Mouse (Mus musculus): ENCODE results near the gene Zfp513.

Zfp513 gene

DNA sequence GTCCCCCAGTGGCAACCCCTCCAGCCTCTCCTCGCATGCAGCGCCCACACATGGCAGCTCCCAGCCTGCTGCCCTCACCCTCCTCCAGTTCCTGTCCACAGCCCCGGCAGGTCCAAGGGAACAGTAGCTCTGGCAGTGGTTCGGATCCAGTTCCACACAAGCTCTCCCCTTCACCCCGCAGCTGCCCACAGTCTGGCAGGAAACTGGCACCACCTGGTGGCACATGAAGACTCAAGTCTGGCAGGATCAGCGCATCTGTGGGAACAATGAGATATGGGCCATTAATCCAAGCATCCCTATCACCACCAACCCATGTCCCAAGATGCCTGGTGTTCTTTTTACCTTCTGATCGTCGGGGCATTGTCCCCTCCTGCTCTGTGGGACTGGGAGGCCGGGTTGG, 2.2 kb downstream of the Zfp513 start:
- no peak for DNase-seq (ENCODE audit: low read depth)

DNA sequence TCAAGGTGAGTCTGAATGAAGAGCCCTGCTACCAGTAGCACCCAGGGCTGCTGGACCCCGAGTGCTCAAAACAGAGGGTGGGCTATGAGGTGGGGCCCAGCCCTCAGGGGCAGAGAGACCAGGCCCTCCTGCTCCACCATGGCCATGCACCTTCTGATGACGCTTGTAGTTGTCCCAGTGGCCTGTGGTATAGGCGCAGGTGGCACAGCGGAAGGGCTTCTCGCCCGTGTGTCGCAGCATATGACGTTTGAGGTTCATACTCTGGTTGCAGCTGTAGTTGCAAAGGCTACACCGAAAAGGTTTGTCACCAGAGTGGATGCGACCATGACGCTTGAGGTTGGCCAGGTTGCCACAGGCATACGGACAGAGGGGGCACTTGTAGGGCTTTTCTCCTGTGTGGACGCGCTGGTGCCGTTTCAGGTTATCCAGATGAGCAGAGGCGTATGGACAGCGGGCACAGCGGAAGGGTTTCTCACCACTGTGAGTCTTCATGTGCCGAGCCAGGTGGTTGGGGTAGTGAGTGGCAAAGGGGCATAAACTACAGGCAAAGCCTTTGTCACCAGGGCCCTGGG, 2.7 kb downstream of the Zfp513 start:
- no peak for DNase-seq (ENCODE audit: low read depth)

DNA sequence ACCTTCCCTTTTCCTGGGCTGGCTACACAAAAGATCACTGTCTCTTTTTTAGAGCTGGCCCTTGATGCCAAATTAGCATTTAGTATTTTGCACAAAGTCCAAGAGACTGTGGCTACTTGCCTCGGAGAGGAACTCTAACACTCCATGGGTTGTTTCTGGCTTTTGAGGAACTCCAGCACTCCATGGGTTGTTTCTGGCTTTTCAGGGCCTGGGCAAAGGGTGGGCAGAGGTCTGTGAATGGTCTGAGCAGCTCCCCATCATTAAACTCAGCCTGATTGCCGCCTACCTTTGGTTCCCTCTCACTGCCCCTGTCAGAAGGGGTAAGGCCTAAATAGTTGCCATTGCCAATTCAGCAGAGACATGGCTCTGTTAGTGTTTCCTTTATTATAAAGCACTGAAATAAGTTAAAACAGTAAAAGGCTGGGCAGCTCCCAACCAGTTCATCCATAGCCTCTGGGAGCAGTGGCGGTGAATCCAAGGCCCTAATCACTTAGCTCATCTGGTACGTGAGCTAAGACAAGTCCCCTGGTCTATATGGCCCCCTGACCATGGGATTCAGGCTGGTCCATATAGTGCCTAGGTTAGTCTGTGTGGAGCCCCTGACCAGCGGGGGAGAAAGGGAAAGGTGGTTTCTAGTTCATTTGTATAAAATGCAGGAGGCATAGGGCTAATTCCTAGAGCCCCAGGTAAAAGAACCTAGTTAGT, 3.3 kb downstream of the Zfp513 start:
- DNase-seq (ENCODE audit: low read depth) = no peak

DNA sequence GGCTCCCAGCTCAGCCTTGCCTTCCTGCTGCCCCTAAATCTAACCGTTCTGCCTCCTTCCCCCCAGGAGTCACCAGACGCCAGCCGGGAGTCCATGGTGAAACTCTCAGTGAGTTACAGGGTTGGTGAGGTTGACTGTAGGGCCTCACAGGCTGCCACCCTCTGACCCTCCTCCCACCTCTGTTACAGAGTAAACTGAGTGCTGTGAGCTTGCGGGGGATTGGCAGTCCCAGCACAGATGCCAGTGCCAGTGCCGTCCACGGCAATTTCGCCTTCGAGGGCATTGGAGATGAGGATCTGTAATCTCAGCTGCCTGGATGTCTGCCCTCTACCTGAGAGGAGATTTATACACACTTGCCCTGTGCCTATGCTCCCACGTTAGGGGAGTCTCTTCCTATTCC, 3.9 kb downstream of the Zfp513 start:
- no peak for DNase-seq (ENCODE audit: low read depth)

DNA sequence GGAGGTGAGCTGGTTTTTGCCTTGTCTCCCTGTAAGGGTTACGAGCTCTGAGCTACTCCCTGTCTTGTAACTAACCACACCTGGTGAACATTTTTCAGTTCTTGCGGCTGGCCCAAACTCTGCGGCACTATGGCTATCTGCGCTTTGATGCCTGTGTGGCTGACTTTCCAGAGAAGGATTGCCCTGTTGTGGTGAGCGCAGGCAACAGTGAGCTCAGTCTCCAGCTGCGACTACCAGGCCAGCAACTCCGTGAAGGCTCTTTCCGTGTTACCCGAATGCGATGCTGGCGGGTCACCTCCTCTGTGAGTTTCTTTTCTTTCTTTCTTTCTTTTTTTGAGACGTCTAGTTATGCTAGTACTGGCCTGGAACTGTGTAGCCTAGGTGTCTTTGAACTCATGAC, 5.0 kb downstream of the Zfp513 start:
- DNase-seq (ENCODE audit: low read depth) = no peak

DNA sequence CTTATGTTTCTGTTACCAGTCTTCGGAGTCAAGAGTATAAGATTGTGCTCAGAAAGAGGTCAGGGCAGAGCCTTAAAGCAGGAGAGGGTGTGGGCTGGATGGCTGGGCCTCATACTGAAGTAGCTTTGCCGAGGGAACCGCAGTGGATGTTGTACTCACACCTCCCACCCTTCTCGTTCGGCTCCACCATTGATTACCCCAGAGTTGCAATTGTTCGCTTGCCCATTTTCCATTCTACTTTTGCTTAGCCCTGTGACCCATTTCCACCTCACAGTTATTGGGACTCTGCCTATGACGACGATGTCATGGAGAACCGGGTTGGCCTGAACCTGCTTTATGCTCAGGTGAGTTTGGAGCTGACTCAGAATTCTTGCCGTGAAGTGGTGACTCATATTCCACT, 5.9 kb downstream of the Zfp513 start:
- DNase-seq (ENCODE audit: low read depth) = no peak

DNA sequence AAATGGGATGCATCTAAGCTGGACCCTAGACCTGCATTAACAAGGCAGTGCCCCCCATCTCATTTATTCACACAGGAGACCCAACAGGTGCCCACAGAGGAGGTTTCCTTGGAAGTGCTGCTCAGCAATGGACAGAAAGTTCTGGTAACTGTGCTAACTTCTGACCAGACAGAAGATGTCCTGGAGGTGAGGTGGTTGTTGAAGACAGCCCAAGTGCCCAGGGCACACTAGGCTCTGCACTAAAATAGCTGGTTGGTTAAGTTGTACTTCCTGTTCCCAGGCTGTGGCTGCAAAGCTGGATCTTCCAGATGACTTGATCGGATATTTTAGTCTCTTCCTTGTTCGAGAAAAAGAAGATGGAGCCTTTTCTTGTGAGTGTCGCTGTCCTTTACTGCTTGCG, 6.4 kb downstream of the Zfp513 start:
- no peak for DNase-seq (ENCODE audit: low read depth)

- no peak for DNase-seq (ENCODE audit: low read depth)
Observed at GRCm38 (mm10) chr5:31194486-31195485, 7.3 kb downstream of the Zfp513 start.

- DNase-seq (ENCODE audit: low read depth) = no peak
Observed at GRCm38 (mm10) chr5:31193631-31194281, 8.3 kb downstream of the Zfp513 start.

DNA sequence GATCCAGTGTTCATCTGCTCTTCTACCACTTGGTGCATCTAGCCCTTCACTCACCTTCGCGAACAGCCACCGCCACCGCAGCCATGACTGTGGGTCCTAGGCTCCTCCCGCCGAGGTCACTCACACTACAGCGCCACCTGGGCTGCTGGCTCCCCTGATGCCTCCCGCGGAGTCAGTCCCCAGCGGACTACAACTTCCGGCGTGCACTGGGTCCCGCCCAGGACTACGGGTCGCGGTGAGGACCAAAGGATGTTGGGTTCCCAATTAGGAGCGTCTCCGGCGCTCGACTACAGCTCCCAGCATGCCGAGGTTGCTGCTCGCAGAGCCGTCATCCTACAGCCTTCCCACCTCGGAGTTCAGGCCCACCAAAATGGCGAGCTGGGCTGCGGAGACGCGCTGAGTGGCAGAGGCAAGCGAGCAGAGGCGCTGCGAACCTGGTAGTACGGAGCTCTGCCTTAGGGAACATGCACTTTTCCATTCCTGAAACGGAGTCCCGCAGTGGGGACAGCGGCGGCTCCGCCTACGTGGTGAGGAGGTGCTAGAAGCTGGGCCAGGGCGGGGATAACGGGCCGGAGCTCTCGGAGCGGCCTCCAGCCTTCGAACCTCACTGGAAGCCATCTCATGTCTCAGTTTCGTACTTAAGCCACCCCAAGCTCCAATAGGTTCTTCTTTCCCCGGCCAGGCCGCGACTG, 9.0 kb downstream of the Zfp513 start, which contains the start of the genes Snx17 and Eif2b4:
Gene Snx17 (plus strand): TSS at position 289 of the 692 bp plus-strand sequence.
Gene Eif2b4 (minus strand): TSS at position 492 of the 692 bp plus-strand sequence.
- peak; percentile 99 for DNase-seq (ENCODE audit: low read depth)

DNA sequence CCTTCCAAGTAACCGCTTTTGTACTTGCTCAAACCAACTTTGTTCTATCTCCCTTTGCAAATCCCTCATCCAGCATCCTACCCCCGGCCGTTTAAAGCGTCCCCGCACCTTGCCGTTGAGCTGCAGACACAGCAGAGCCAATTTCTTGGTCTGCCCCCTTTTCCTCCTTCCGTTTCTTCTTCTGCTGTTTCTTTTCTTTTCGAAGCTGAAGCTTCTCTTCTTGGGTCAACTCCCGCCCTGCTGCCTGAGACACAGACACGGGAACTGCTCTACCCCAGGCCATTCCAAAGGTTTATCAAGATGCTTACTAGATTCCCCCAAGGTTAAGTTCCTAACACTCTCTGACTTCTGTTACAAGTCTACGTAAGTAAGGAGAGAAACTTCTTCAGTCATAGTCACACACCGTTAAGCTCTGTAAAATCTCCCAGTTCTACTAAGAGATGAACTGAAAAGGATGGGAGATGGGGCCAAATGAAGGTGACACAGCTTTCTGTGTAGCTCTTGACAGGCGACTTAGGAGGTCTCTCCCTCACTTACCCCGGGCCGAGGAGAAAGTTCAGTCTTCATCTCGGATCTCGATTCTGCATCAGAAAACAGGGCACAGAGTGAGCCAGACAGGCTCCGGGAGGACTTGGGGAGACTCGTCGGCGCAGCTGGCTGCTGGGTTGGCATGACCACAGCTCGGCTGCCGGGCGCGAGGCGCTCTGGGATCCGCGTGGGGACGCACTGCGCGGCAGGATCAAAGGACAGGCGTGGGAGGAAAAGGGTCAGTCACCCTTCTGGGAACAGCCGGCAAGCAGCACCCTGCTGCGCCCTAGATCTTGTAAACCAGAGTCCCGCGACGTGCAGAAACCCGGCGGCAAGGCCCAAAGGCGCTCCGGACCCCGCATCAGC, 9.8 kb downstream of the Zfp513 start:
- no peak for DNase-seq (ENCODE audit: low read depth)

- DNase-seq (ENCODE audit: low read depth) = no peak
Observed at GRCm38 (mm10) chr5:31190201-31190600, 11.9 kb downstream of the Zfp513 start.

- DNase-seq (ENCODE audit: low read depth) = no peak
Observed at GRCm38 (mm10) chr5:31188223-31188840, 13.8 kb downstream of the Zfp513 start.

GRCm38 (mm10) chr5:31183678-31184077, 18.4 kb downstream of the Zfp513 start:
- DNase-seq (ENCODE audit: low read depth) = peak; percentile 63

DNA sequence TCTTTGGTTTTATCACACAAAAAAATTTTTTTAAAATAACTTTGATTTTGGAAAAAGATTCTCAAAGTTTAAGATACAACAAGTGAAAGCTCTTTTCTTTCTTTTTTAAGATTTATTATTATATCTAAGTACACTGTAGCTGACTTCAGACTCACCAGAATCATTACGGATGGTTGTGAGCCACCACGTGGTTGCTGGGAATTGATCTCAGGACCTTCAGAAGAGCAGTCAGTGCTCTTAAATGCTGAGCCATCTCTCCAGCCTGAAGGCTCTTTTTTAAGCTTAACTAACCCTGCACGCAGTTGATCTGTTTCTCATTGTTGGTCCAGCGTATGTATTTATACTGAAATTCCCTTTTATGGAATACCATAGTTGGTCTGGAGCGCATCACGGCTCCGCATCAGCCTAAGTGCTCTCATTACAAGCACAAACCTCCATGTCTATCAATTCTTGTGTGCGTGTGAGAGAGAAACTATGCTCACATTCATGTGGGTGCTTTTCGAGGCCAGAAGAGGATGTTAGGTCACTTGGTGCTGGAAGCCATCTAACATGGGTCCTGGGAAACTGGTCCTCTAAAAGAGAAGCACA, 20.8 kb downstream of the Zfp513 start:
- no peak for DNase-seq (ENCODE audit: low read depth)

GRCm38 (mm10) chr5:31179766-31180630, 22.1 kb downstream of the Zfp513 start, which contains the start of the genes Gm29609 and Gtf3c2:
Gm29609 (minus strand) TSS chr5:31179911.
Gtf3c2 (minus strand) TSS chr5:31180144.
- peak; percentile 92 for DNase-seq (ENCODE audit: low read depth)

DNA sequence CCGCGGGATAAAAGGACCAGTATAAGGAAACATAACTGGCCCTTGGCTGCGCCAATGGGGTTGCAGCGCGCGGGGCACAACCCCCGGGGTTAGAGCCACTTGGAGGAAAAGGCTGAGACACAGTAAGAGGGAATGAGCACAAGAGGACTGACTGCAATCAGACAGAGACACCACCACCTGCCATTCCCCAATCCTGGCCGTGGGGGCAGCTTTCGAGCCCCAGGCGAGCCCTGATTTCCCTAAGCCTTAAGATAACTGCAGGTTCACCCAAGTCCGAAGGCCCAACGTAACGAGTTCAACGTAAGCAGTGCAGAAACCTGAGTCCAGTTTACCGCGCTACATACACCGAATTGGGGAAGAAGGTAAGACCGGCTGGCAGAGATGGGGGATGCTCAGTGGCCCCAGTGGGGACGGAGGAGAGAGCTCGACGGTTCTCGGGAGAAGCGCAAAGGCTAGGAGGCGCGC, 22.8 kb downstream of the Zfp513 start:
- peak; percentile 61 for DNase-seq (ENCODE audit: low read depth)

- DNase-seq (ENCODE audit: low read depth) = no peak
Observed at GRCm38 (mm10) chr5:31168630-31169029, 33.5 kb downstream of the Zfp513 start.

Measured in c-Kit-positive CD71-positive TER-119-negative erythroid progenitor cells, embryonic 14.5 days (primary cell).